Mouse (Mus musculus): ENCODE measurements around the gene Ech1.

Ech1 gene

GRCm38 (mm10) chr7:28824941-28825685 is at the start of gene Ech1:
Ech1 (plus strand) TSS chr7:28825217.
- peak; percentile 95 for DNase-seq

GRCm38 (mm10) chr7:28778825-28779224 is 46.2 kb upstream of the Ech1 start:
- no peak for DNase-seq

DNA sequence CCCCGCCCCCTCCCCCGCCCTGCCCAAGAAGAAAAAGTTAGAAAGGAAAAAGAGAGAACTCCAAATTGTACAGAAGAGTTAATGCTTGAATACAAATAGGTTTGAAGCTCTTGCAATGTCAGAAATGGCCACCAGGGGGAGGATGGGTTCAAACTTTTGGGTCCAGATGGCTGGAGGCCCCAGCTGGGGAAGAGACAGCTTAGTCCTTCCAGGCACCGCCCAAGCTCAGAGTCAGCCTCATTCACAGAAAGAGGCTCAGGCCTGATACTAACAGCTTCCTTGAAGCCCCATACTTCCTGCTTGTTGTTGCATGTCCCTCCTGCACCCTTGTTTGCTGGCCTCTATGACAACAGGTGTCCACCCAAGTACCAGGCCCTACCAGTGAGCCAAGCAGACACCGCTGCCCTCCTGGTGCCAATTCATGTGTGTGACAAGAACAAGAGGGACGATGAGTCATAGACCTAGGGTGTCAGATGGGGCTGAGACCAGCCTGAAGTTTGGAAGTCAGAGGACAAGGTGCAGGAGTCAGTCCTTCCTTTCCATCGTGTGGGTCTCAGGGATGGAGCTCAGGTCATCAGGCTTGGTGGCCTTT is 44.9 kb upstream of the Ech1 start:
- peak; percentile 93 for DNase-seq

- peak; percentile 55 for DNase-seq
Observed at GRCm38 (mm10) chr7:28780857-28781256, 44.2 kb upstream of the Ech1 start.

GRCm38 (mm10) chr7:28781261-28781663 is 43.8 kb upstream of the Ech1 start:
- no peak for DNase-seq

DNA sequence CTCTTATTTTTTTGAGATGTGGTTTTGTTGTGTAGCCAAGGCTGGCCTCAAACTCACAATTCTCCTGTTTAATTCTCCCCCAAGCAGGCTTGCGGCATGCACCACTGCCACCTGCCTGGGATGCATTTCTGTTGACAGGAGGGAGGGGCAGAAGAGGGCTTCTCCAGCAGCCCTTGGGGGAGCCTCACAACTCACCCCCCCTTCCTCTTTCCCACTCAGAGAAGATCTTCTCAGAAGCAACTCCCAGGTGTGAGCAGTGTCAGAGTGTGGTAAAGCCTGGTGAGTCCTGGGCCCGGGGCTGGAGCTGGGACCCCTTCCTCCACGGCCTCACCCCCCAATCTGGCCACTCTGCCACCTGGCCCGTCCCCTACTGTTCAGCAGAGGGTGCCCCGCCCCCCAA is 39.9 kb upstream of the Ech1 start:
- DNase-seq, result no peak

- no peak for DNase-seq
Observed at GRCm38 (mm10) chr7:28787884-28788283, 37.1 kb upstream of the Ech1 start.

DNA sequence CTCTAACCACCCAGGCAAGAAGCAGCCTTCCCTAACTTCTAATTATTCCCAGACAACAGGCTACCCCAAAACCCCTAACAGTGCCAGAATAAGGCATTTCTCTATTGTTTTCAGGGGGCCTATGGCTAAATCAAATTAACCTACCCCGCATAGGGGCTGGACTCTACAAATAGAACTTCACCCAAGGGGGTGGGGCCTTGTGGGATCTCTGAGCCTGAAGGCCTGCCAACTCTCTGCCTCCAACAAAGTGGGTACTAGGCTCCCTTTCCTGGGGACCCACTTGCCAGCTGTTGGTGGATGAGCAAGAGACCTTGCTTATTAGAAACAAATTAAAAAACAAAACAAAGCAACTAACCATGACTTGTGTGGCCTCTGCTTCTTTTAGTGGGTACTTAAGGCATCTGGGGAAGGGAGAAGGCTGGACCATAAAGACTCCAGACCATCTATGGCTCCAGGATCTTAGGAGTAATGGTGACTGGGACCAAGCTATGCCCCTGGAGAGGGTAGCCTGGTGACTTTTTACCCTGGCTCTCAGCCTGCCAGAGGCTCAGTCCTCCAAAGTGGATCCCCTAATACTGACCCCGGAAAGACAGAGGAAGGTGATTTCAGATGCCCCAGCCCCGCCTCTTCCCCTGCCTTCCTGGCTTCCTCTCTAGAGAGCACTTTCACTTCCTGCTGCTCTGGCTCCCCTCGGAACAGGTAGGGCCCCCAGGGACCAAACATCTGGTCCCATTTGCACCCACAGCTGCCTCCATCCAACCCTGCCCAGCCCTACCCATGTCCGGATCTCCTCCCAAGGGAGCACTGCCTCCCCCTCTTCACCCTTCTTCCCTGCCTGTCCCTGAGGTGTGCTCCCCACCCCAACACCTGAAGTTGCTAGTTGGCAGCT is 36.5 kb upstream of the Ech1 start, which contains the start of gene Rinl:
Gene Rinl (plus strand): TSS at position 663 of the 889 bp plus-strand sequence.
- DNase-seq, result no peak

DNA sequence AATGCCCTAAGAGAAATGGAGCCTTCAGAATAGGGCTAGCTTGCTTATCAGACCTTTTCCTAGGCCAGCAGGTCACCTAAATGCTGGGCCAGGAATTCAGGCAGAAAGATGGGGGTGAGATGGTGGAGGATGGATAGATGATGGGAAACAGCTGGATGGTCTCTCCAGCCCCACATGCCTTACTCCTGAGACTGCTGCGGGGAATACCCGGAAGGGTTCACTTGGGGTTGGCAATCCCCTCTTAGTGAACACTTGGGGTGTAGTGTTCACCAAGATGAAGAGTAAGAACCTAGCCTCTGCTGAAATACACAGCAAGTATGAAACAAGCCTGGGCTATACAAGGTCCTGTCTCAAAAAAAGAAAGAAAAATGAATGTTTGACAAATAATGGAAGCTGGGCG is 35.8 kb upstream of the Ech1 start:
- no peak for DNase-seq

GRCm38 (mm10) chr7:28790066-28790806 is 34.8 kb upstream of the Ech1 start:
- DNase-seq, result peak; percentile 65

DNA sequence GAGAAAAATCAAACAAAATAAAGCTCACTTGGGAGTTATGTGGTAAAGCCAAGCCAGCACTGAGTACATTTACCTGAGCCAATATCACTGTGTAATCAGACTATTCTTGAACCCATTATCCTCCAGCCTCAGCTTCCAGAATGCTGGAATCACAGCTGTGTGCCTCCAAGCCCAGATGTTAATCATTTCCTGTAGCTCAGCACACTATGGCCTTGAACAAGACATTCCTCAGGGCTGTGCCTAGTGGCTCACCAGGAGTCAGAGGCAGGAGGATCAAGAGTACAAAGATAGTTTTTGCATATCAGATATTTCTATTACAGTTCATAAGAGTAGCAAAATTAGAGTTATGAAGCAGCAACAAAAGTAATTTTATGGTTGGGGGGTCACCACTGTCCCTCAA is 33.3 kb upstream of the Ech1 start:
- DNase-seq, result no peak

DNA sequence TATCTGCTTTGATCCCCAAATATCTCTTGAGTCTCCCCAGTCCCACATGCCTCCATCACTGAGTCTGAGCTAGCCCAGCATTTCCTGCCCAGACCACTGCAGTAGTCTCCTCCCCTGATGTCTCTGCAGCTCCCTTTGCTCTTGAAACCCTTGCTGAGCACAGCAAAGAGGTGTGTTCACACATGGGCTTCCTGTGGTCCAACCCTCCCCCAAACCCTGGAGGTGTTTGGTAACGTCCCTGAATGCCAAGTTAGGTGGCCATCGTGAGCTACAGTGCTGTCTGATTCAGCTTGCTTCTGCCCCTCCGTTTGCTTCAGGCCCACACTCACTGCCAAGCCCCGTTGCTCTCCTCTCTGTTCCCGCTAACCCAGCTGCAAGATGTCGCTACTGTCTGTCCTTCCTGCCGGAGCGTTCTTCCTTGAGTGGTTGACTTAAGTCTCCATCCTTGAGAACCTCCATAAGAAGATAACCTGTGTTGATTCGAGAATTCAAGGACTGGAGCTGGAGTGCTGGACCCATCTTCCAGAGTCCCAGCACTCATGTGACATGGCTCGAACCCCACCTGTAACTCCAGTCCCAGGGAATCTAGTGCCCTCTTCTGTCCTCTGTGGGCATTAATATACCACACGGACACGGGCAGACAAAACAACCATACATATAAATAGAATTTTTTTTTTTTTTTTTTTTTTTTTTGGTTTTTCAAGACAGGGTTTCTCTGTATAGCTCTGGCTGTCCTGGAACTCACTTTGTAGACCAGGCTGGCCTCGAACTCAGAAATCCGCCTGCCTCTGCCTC is 32.4 kb upstream of the Ech1 start:
- no peak for DNase-seq

DNA sequence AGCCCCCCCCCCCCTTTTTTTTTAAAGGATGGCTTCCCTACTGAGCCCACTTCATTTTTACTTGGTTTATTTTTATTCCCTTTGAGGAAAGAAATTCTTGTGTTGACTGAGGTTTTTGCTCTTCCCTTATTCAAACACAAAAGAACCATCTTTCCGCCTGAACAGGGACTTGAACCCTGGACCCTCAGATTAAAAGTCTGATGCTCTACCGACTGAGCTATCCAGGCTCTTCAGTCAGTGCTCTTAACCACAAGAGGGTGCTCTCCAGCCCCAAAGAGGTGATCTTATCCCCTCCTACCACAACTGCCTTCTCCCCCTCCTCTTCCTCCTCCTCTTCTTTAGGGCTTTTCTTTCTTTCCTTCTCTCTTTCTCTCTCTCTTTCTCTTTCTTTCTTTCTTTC is 31.2 kb upstream of the Ech1 start:
- DNase-seq, result peak; percentile 31

DNA sequence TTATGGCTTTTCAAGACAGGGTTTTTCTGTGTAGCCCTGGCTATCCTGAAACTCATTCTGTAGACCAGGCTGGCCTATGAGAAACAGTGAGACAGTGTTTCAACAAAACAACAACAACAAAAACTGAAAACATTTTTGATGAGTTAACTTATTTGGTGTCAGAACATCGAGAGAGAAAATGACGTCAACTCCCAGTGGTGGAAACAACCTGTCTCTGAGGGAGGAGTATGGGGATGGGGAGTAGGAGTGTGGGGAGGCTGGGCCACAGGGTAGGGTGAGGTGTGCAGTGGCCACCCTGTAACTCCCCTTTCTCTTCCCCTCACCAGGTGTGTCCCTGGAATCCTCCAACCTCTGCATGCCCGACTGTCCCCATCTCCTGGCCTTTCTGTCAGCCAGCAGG is 30.5 kb upstream of the Ech1 start:
- DNase-seq, result no peak

DNA sequence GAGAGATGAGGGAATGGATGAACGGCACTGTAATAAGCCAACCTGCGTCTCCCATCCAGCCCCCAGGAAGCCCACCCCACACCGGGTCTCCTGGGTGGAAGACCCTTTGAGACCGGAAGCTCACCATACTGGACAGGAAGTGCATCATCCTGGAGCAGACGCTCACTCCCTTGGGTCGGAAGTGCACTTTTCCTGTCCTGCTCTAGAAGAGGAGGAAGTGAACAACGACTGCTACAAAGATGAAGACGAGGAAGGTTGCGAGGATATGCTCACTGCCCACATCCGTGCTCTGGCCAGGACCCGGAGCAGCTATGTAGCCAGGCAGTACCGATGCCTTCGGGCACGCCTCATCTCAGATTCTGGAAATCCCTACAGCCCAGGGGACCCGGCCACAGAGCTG is 29.2 kb upstream of the Ech1 start:
- DNase-seq, result no peak

DNA sequence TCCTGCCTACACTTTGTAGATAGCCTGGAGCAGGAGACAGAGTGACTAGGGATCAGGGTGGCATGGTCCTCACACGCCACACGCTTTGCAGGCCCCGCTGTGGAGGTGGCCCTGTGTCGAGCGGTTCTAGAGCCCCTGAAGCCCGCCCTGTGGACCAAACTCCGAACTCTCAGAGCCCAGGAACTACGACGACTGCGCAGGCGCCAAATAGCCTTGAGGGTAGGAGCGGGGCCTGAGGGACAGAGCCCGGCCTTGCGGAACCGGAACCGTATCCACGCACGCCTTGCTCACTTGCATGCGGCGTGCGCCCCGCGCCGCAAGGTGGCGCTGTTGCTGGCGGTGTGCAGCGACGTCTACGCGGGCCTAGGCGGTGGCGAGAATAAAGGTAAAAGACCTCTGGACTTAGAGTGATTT is 28.4 kb upstream of the Ech1 start:
- peak; percentile 84 for DNase-seq

DNA sequence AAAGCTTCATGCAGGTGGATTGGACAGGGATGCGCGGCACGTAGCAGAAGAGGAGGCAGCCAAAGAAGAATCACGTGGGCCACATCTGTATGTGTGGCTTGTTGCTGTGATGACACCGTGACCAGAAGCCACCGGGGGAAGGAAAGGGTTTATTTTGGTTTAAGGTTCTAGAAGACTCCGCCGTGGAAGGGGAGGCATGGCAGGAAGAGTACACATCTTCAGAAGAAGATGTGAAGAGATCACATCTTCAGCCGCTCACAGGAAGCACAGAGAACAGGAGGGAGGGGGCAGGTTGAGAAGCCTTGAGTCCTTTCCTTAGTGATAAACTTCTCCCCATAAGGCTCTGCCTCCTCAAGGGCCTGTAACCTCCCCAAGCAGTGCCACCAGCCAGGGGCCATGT is 25.0 kb upstream of the Ech1 start:
- no peak for DNase-seq

GRCm38 (mm10) chr7:28801451-28801850 is 23.6 kb upstream of the Ech1 start:
- DNase-seq, result peak; percentile 66

DNA sequence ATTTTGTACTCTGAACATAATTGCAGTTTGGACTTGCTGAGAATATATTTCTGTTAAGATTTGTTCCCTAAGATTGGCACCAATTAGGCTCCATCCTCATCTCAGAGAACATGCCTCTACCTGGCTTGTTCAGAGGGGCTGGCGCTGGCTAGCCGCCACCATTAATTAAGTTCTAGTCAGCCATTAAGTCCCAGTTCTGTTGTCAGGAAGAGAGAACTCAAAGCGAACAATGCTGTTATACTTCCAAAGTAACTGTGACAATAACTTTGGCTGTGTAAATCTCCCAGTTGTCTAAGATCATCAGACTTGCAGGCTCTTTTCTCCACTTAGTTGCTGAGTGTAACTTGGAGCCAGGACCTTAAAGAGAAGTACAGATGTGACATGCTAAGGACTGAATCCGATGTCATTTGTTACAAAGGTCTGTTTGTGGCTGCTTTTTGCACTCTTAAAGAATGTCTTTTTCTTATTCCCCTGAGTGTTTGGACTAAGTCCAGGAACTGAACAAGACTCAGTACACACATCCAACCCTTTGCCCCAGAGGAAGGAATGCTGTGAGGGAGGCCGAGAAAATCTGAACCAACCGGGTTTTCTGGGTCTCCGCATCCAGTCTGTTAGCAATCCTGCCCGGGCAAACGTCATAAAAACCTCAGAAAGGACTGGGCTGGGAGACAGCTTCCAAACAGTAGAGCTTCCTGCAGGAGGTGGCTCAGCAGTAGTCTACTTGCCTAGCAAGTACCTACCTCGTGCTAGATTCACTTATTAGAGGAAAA is 22.9 kb upstream of the Ech1 start:
- DNase-seq, result peak; percentile 48

DNA sequence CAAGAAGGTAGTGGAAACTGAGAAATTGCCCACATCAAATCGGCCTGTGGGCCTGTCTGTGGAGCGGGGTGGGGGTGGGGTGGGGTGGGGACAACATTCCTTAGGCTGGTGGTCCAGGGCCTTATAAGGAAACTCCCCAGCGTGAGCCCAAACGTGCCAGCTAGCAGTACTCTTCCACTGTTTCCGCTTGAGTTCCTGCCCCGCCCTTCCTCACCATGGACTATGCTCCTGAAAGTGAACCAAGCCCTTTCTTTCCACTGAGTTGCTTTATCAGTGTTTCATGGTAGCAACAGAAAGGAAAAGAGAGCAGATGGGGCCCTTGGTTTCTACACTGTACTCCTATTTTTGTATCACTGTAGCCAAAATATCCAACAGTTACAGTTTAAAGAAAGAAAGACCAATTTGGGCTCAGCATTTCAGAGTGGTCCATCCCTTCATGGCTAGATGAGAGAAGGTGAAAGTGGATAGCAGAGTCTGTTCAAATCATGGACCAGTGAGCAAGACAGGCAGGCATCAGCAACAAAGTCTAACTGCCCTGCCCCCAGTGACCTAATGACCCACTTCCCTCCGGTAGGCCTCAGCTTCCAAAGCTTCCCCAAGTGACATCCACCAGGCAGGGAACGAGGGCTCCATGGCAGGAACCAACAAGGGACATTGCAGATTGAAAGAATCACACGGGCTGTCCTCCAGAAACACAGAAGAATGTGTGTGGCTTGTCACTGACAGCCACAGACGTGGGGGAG is 22.0 kb upstream of the Ech1 start:
- peak; percentile 83 for DNase-seq

- no peak for DNase-seq
Observed at GRCm38 (mm10) chr7:28803756-28804155, 21.3 kb upstream of the Ech1 start.
